Mouse (Mus musculus) right cerebral cortex, adult 2 months (tissue): Measurements from ENCODE around the gene Pitx3.
"Not testable (repeated sequence)": the region's sequence is repeated elsewhere in the genome, so short reads cannot be mapped to it uniquely, and the experiment has no call there.

Source experiments
- DNase-seq, 2 experiments: peaks; one replicate each; pipeline ENCODE4 v3.0.0; 2021 to 2022; ENCODE audit warnings: low spot score in 2 of 2

The Pitx3 gene

GRCm38 (mm10) chr19:46131694-46132525 lies 16.2 kb downstream of the Pitx3 start, which contains the start of gene Elovl3:
Elovl3 (plus strand) TSS chr19:46131897.
- no peak for DNase-seq

- DNase-seq: no peak
Measured at GRCm38 (mm10) chr19:46131283-46131682, 16.8 kb downstream of the Pitx3 start.

DNA sequence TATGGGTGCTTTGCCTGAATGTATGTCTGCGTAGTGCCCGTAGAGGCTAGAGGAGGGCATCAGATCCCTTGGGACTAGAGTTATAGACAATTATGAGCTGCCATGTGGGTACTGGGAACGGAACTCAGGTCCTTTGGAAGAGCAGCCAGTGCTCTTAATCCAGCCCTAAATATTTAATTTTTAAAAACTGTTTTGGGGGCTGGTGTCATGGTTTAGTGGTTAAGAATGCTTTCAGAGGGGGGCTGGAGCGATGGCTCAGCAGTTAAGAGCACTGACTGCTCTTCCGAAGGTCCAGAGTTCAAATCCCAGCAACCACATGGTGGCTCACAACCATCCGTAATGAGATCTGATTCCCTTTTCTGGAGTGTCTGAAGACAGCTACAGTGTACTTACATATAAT lies 18.4 kb downstream of the Pitx3 start:
- DNase-seq: not testable (repeated sequence)

DNA sequence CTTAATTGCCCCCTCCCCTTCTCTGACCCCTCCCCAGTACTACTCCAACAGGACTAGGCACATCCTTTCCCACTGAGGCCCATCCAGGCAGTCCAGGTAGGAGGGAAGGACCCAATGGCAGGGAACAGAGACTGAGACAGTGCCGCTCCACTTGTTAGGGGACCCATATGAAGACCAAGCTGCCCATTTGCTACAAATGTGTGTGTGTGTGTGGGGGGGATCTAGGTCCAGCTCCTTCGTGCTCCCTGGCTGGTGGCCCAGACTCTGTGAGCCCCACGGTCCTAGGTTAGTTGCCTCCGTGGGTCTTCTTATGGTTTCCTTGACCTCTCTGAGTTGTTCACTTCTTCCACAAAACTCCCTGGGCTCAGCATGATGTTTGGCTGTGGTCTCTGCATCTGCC lies 21.8 kb downstream of the Pitx3 start:
- DNase-seq: no peak

DNA sequence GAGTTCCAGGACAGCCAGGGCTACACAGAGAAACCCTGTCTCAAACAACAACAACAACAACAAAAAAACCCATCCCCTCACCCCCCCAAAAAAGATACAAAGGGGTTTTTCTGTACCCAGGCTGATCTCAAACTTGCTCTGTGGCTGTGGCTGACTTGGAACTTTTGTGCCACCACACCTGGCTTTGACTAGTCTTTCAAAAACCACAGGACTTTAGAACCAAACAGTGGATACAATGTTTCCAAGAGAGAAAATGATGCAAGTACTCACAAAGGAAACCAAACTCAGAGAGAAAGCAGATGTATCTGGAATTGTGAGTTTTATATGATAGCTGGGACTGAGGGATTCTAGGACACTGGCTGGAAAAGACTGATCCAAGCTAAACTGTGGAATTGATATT lies 23.5 kb downstream of the Pitx3 start:
- DNase-seq: no peak

DNA sequence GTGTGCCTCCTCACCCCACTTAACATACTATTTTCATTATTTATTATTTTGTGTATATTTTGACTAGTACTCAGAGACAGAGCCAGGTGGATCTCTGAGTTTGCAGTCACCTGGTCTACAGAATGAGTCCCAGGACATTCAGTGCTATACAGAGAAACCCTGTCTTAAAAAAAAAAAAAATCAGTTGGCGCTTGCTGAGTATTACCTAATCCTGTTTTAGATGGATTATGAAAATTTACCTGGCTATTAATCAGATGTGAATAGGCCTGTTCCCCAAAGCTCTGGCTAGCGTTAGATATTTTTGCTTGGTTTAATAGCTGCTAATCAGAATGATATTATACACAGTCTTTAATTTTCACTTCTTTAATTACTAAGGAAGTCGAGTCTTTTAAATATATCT lies 24.2 kb downstream of the Pitx3 start:
- DNase-seq: no peak

DNA sequence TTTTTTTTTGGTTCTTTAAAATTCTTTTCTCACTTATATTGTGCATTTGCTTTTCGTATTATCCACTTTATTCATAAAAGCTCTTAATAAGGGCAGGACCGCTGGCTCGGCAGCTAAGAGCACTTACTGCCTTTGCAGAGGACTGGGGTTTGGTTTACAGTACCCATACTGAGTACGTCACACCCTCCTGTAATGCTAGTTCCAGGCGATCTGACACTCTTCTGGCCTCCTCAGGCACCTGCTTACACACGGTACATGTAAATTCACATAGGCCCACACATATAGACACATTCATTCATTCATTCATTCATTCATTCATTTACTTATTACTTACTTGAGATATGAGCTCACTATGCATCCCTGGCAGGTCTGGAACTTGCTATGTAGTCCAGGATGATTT lies 27.3 kb downstream of the Pitx3 start:
- no peak for DNase-seq

- no peak for DNase-seq
Measured at GRCm38 (mm10) chr19:46119458-46119857, 28.7 kb downstream of the Pitx3 start.

DNA sequence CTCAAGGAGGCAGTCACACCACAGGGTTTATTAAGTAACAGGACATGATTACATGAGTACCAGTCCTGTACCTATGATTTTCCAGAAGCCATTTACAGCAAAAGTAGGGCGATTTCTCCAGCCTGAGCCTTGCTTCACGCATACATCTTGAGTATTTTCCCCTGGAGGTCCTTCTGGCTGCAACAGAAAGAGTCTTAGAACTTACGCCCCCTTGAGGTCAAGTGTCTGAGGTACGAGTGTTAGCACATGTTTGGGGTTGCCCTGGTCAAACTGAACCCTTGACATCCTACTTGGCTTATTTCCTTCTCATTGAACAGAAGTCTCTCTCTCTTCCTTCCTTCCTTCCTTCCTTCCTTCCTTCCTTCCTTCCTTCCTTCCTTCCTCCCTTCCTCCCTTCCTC lies 33.5 kb downstream of the Pitx3 start:
- DNase-seq: no peak

- DNase-seq: no peak
Measured at GRCm38 (mm10) chr19:46110781-46111180, 37.3 kb downstream of the Pitx3 start.

DNA sequence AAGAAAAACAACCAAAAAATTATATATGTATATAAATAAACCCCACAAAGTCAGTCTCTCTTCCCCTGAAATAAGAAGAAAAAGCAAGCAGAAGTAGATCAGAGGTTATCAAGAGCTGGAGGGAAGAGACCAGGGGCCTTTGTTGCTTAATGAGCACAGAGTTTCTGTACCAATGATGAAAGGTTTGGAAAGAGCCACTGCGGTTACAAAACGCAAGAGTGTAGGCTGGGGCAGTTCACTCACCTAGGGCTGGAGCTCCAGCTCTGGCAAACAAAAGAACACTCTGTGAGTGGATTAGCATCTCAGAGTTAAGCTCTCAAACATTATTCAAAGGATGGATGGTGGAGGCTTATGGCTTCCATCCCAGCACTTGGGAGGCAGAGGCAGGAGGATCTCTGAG lies 37.9 kb downstream of the Pitx3 start:
- no peak for DNase-seq

DNA sequence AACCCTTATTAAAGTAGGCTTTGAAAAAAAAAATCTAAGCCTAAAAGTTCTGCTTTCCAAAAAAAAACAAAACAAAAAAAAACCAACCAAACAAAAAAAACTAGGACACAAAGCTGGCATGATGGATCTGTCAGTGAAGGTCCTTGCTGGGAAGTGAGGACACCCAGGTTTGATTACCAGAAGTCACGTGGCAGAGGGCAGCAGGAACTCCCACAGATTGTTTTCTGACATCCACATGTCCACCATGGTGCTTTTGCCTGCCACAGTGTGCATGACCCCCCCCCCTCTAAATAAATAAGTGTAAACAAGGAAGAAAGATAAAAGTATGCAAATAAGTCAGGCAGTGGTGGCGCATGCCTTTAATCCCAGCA lies 44.0 kb downstream of the Pitx3 start:
- DNase-seq: no peak

- no peak for DNase-seq
Measured at GRCm38 (mm10) chr19:46103437-46104186, 44.5 kb downstream of the Pitx3 start.

DNA sequence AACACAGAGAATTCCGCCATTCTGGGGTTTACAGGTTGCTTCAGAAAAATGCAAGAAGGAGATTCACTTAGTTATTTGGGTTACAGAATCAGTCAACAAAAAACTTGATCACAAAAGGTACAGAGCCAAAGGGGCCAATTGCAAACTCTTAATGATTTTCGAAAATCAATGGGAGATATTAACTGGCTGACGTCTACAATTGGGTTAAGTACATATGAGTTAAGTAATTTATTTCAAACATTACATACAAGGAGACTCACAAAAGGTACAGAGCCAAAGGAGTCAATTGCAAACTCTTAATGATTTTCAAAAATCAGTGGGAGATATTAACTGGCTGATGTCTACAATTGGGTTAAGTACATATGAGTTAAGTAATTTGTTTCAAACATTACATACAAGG lies 48.6 kb downstream of the Pitx3 start:
- DNase-seq: no peak

DNA sequence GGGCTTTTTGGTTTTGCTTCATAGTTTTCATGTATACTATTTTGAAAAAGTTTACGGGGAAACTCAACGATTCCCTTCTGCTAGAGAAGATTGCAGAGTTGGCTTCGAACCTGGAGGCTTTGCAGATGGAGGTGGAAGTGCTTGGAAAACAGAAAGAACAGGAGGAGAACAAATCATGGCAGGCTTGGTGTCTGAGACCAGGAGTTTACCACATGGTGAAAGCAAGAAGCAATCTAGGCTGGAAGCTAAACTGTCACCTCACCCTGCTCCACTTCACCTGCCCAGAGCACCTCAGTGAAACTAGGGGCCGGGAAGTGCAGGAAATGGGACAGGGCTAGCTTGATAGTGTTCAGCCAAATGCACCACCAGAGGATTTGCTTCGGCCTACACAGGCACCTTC lies 51.7 kb downstream of the Pitx3 start:
- DNase-seq: no peak

- peak; percentile 23 to 37 for DNase-seq
Measured at GRCm38 (mm10) chr19:46095291-46095690, 52.8 kb downstream of the Pitx3 start.

DNA sequence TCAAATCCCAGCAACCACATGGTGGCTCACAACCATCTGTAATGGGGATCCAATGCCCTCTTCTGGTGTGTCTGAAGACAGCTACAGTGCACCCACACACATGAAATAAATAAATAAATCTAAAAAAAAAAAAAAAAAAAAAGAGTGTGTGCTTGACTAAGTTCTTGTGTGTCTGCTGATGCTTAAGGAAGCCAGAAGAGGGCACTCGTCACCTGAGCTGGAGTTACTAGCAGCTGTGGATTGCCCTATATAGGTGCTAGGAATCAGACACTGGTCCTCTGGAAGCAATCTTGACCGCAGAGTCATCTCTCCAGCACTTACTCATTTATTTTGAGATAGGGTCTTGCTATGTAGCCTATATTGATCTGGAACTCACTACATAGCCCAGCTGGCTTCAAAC lies 54.0 kb downstream of the Pitx3 start:
- no peak for DNase-seq

DNA sequence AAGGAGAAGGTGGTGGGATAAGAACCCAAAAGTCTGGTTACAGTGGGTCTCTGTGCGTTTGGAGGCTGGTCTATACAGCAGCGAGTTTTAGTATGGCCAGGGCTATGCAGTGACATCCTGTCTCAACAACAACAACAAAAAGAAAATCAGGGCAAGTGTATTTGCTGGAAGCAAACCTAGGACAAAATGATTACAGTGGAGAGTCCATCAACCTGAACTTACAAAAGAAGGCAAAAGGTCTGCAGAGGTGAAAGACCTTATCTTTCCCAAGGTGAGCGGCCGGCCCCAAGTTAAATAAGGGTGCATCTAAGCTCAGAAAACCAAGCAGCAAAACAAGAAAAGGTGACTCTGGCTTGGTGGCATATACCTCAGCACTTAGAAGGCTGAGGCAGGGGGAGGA lies 56.5 kb downstream of the Pitx3 start:
- no peak for DNase-seq

DNA sequence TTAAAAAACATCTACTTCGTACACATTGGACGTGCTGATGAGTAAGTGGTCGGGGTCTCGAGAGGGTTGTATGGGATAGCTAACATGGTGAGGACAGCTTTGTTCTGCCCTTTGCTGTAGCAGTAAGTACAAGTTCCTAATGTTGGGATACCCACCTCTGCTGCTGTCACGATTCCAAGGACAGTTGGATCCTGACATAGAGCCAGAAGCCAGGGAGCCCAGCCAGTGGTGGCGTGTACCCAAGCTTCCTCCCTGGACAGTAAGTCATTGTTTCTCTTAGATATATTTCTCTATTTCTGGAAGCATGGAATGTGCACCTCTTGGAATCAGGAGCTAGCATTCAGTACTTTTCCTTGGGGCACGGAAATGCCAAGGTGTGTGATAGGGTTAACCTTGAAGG lies 60.3 kb downstream of the Pitx3 start:
- DNase-seq: no peak

- DNase-seq: peak; percentile 70 to 73
Measured at GRCm38 (mm10) chr19:46086337-46086736, 61.8 kb downstream of the Pitx3 start.
